Mouse (Mus musculus) neural tube, embryonic 14.5 days (tissue): ENCODE measurements around the gene Cdkl5. TPM values are rescaled to one million over a fixed set of nuclear protein-coding genes. Genes with fewer than 3 reads are reported as not detected.

ENCODE experiments used
- polyA plus RNA-seq: library from polyadenylated mRNA; unstranded; fragments of >200 nt; fragmentation: Nextera tagmentation; extraction: Ambion mirVana; gene quantifications from 2 replicates; pipeline ENCODE4 v1.2.1, GENCODE M21; 2014

Gene Cdkl5
- polyA plus RNA-seq, 1 experiment from 2014 or later, result 10.7 TPM

Other genes with a start within 250 kb of the Cdkl5 start
- 0.04 and 0.08 TPM in 2 replicates for gene Rs1, start 226.7 kb downstream of the Cdkl5 start, polyA plus RNA-seq
- gene Gja6, start 87.7 kb downstream of the Cdkl5 start, polyA plus RNA-seq, result 0.16 and 0.17 TPM in 2 replicates
- 3.5 and 4.2 TPM in 2 replicates for gene Scml2, start 122.5 kb upstream of the Cdkl5 start, polyA plus RNA-seq